Mouse (Mus musculus): ENCODE data around the gene Flt3l. TPM values are rescaled to one million over a fixed set of nuclear protein-coding genes. Genes with fewer than 3 reads are reported as not detected.
A peak's percentile ranks its signal among the peaks of the same experiment; 100 is the strongest.

Flt3l gene
- polyA plus RNA-seq, 1 experiment, result 6.8 TPM

DNA sequence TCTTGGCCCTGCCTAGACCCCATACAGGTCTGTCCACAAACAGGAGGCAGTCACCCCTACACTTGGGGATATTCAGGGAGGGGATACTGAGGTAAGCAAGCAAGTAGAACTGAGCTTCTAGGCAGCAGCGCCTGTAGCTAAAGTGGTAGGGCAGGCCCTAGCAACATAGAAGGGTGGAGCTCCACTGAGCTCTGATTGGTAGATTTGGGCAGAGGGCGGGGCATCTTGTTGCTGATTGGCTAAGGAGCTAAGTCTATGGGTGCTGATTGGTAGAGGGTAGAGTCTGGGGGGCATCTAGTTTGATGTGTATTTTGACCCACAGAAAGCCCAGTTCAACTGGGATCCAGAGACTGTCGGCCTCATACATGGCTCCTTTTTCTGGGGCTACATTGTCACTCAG, 33.3 kb upstream of the Flt3l start:
- H3K27ac ChIP-seq (replicated peaks; ENCODE audit: low read depth, low read length), result no peak overlapping the region
- no peaks in the 10 kb centered on the region; the same call in 1 of the 2 replicates for H3K4me1 ChIP-seq (ENCODE audit: control insufficient read depth, insufficient read depth, insufficient read length, low read length)
- H3K4me3 ChIP-seq (ENCODE audit: insufficient read depth, low read depth, low read length), result no peak overlapping the region

DNA sequence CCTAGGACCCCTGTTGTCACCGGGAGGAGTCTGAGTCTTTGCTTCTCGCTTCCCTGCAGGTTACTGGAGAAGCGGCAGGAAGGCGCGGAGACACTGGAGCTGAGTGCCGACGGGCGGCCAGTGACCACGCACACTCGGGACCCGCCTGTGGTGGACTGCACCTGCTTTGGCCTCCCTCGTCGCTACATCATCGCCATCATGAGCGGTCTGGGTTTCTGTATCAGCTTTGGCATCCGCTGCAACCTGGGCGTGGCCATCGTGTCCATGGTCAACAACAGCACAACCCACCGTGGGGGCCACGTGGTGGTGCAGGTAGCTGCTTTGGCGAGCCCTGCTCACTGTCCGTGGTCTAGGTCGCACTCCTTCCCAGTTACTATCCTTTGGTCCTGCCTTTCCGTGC, 32.4 kb upstream of the Flt3l start:
- no peak overlapping the region for H3K4me3 ChIP-seq (ENCODE audit: insufficient read depth, low read depth, low read length)
- no peak overlapping the region for H3K27ac ChIP-seq (replicated peaks; ENCODE audit: low read depth, low read length)
- no peaks in the 10 kb centered on the region; the same call in 1 of the 2 replicates for H3K4me1 ChIP-seq (ENCODE audit: control insufficient read depth, insufficient read depth, insufficient read length, low read length)

DNA sequence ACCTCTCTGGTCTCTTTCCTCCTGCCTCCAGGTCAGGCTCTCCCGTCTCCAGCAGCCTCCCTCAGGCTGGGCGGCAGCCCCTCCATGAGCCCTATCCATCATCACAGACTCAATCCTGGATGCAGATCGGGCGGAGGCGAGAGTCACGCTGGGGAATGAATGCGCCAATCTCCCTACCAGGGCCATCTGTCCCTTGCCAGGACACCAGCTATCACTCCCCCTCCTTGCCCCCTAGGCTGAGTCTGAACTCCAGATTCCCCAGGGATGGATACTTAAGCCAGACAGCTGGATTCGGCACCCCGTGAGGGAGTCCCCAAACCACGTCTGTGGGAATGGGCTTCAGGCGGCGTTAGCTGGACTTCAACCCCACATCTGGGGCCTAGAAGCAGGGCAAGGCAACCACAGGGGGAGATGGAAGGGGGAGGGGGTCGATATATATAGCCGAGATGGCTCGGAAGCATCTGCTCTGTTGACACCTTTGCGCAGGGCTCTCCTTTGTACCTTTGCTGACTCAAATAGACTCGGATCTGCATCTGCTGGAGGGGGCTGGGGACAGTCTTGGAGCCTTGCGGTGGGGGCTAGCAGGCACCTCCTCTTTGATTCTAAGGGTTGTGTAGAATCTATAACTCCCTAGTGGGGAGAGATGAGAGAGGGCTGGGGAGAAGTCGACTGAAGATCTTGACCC, 31.7 kb upstream of the Flt3l start:
- H3K27ac ChIP-seq (replicated peaks; ENCODE audit: low read depth, low read length), result no peak overlapping the region
- no peaks in the 10 kb centered on the region; the same call in 1 of the 2 replicates for H3K4me1 ChIP-seq (ENCODE audit: control insufficient read depth, insufficient read depth, insufficient read length, low read length)
- no peak overlapping the region for H3K4me3 ChIP-seq (ENCODE audit: insufficient read depth, low read depth, low read length)

DNA sequence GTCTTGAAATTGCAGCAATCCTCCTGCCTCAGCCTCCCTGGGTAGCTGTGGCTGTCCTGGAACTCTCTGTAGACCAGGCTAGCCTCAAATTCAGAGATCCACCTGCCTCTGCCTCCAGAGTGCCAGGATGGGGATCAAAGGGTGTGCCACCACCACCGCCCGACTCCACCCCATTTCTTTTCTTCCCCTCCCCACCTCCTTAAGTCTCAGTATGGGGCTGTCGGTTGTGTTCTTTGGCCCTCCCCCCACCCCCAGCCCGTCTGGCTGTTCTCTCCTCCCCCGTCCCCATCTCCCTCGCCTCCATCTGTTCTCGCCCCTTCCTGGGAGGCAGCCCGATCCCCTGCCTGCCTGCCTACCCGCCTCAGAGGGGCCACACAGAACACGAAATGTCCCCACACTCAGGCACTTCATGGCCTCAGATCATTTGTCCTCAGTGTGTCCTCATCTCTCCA, 30.7 kb upstream of the Flt3l start:
- Histone ChIP-seq H3K4me3 (ENCODE audit: insufficient read depth, low read depth, low read length) (no peak overlapping the region), H3K4me1 (ENCODE audit: control insufficient read depth, insufficient read depth, insufficient read length, low read length) (no peaks in the 10 kb centered on the region; the same call in 1 of the 2 replicates), H3K27ac (replicated peaks; ENCODE audit: low read depth, low read length) (no peak overlapping the region)

DNA sequence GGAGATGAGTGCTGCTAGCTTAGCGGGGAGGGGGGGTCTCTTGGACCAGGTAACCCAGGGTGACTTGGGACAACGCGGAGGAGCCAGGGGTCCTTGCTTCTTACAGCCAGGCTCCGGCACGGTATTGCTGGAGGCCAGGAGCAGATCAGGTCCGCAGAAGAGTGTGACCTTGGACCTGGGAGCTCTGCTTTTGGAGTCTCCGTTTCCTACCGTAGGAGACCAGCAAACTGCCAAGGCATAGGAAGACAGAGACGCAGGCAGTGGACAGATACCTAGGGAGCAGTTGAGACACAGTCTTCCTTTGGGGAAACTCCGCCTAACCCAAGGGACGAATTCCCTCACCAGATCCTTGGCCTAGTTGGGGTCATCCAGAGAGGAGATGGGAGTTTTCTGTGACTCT, 29.5 kb upstream of the Flt3l start:
- no peaks in the 10 kb centered on the region; the same call in 1 of the 2 replicates for H3K4me1 ChIP-seq (ENCODE audit: control insufficient read depth, insufficient read depth, insufficient read length, low read length)
- H3K4me3 ChIP-seq (ENCODE audit: insufficient read depth, low read depth, low read length), result no peak overlapping the region
- H3K27ac ChIP-seq (replicated peaks; ENCODE audit: low read depth, low read length), result no peak overlapping the region

DNA sequence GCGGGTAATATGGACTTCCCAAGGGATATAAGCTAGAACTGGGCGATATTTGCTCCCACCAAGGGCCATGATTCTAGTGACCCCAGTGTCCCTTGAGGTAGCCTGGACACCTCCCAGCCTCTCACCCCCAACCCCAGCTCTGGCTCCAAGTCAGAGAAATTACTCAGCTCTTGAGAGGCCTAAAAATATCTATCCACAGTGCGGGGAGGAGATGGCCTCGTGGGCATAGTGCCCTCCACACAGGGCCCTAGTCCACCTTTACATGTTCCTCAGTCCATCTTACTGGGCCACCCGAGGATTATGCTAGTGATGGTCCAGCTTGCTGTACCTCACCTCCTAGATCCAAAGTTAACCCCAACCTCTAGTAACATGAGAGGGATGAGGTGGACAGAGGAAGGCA, 28.6 kb upstream of the Flt3l start:
- no peak overlapping the region for H3K4me3 ChIP-seq (ENCODE audit: insufficient read depth, low read depth, low read length)
- H3K27ac ChIP-seq (replicated peaks; ENCODE audit: low read depth, low read length), result no peak overlapping the region
- H3K4me1 ChIP-seq (ENCODE audit: control insufficient read depth, insufficient read depth, insufficient read length, low read length), result no peaks in the 10 kb centered on the region; the same call in 1 of the 2 replicates

DNA sequence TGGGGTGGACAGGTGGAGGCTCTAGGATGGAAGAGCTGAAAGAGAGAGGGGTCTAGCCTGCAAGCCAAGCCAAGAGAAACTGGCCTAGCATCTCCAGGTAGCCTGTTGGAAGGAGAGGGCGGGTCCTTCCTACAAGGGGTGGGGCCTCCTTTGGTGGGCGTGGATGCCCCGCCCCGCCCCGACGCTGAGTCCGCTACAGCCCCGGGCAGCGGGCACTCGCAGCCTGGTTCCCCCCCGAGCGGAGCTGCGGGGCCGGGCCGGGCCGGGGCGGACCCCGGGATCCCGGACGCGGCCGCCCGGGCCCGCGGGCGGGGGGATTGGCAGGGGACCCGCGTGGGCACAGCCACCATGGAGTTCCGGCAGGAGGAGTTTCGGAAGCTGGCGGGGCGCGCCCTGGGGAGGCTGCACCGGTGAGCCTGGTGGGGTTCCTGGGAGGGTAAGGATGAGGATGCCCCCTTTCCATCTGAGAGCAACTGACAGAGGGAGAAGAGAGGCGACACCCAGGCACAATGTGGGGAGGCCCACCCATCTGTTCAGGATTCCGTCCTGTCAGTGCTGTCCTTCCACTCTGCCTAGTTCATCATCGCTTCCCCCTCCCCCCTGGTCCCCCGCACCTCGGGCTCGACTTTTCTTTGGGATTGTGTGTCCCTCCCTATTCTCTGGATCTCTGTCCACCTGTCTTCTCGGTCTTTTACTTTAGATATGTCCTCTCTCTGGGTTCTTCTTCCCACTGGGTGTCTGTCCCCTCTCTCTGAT, 27.7 kb upstream of the Flt3l start, which contains the start of gene Slc17a7:
TSS of gene Slc17a7 (plus strand) at position 215 of the 756 bp plus-strand sequence.
- no peak within 1 kb of the TSS for H3K4me3 ChIP-seq (ENCODE audit: insufficient read depth, low read depth, low read length)
- H3K27ac ChIP-seq (replicated peaks; ENCODE audit: low read depth, low read length), result no peak within 1 kb of the TSS
- H3K4me1 ChIP-seq (ENCODE audit: control insufficient read depth, insufficient read depth, insufficient read length, low read length), result no peaks in the 10 kb centered on the region; the same call in 1 of the 2 replicates

DNA sequence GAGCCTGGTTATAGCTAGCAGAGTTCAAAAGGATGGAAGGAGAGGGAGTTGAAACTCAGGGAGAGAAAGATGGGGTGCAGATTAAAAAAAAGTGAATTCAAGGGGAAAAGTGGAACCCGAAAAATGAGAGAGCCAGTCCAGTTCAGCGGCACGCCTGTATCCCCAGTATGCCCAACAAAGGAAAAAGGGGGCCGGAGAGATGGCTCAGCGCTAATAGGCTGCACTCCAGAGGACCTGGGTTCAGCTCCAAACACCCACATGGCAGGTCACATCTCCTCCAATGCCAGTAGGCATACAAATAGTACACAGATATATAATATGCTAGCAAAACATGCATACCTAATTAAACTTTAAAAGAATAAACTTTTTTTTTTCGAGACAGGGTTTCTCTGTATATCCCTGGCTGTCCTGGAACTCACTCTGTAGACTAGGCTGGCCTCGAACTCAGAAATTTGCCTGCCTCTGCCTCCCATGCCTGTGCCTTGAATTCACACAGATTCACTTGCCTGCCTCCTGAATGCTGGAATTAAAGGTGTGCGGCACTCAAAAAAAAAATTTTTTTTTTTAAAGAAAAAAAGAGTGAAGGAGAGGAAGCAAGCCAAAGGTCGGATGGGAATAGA, 26.9 kb upstream of the Flt3l start:
- Histone ChIP-seq H3K4me1 (ENCODE audit: control insufficient read depth, insufficient read depth, insufficient read length, low read length) (no peaks in the 10 kb centered on the region), H3K4me3 (ENCODE audit: insufficient read depth, low read depth, low read length) (no peak overlapping the region), H3K27ac (replicated peaks; ENCODE audit: low read depth, low read length) (no peak overlapping the region)

DNA sequence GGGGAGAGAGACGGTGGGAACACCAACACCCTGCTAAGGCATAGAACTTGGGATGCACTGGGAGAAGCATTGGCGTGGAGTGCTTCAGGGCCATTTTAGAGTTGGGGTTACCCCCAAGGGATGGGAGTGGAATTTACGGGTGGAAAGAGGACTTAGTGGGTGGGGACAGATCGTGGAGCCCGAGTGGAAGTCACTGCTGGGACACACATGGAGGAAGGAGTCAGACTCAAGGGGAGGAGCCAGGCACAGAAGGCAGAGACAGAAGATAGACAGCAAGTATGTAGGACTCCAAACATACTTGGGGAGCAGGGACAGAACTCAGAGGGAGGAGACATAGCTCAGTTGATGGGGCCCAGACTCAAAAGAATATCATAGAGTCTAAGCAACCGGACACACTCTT, 26.3 kb upstream of the Flt3l start:
- no peaks in the 10 kb centered on the region for H3K4me1 ChIP-seq (ENCODE audit: control insufficient read depth, insufficient read depth, insufficient read length, low read length)
- H3K27ac ChIP-seq (replicated peaks; ENCODE audit: low read depth, low read length), result no peak overlapping the region
- H3K4me3 ChIP-seq (ENCODE audit: insufficient read depth, low read depth, low read length), result no peak overlapping the region

DNA sequence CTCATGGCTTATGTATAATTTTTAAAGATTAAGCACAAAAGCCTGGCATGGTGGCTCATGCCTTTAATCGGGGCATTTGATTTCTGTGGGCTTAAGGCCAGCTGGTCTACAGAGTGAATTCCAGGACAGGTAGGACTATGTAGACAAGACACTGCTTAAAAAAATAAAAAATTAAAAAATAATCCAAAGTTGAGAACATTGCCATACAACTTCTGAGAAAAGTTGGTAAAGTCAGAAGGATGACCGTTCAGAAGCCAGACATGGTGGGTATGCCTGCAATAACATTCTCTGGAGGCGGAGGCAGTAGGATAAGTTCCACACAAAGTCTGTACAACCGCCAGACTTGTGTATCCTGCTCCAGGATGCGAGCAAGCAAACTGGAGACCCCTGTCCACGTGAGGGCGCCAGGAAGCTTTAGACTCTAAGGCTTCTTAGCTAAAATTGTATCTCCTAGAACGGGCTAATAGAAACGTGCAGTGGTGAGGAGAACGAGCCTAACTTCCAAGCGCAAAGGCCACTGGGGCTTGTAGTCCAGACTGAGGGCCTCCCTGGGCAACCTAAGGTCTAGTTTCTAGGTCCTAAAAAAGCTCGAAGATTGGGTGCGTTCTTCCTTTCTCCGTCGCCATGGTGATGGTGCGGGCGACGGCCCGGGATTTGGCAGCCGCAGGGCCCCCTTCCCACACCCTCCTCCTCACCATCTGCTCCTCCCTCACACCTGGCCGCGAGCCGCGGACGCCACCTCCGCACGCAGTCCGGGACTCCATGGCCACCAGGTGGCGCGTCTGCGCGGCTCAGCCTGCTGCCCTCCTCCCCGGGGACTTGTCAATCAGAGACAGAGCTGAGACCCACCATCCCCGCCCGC, 25.6 kb upstream of the Flt3l start:
- peak overlapping the region; percentile 46 for H3K4me3 ChIP-seq (ENCODE audit: insufficient read depth, low read depth, low read length)
- no peaks in the 10 kb centered on the region for H3K4me1 ChIP-seq (ENCODE audit: control insufficient read depth, insufficient read depth, insufficient read length, low read length)
- H3K27ac ChIP-seq (replicated peaks; ENCODE audit: low read depth, low read length), result no peak overlapping the region

DNA sequence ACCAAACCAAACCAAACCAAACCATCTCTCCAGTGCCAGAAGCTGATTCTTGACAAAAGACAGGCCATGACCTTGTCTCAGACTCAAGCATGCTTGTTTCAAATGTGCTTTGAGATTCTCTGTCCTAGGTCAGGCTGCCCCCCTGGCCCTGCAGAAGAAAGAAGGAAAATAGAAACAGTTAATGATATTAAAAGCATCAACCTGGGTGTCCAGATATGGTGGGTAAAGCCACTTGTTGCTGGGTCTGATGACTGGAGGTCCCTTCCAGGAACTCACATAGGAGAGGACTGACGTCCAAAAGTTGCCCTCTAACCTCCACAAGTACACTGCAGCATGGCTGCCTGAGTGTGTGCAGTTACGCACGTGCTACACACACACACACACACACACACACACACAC, 24.6 kb upstream of the Flt3l start:
- H3K4me1 ChIP-seq (ENCODE audit: control insufficient read depth, insufficient read depth, insufficient read length, low read length), result no peaks in the 10 kb centered on the region
- H3K4me3 ChIP-seq (ENCODE audit: insufficient read depth, low read depth, low read length), result no peak overlapping the region
- H3K27ac ChIP-seq (replicated peaks; ENCODE audit: low read depth, low read length), result no peak overlapping the region

DNA sequence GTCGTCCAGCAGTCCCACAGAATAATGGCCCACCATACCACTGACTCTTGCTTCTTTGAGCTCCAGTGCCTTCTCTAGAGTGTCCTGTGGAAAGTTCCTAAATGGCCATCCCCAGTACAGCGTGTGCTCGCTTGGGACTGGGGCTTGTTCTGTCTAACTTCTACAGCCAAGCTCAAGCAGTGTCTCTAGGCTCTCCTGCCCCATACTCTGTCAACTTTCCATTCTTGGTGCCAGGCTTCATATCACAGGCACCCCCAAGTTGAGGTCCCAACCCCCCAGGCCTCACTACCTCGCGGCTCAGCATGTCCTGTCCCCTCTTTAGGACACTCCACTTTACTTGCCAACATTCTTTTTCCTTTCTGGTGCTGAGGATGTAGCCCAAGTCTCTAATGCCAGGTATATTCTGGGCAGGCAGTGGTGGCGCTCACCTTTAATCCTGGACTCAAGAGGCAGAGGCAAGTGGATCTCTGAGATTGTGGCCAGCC, 24.1 kb upstream of the Flt3l start:
- H3K4me1 ChIP-seq (ENCODE audit: control insufficient read depth, insufficient read depth, insufficient read length, low read length), result no peaks in the 10 kb centered on the region
- H3K27ac ChIP-seq (replicated peaks; ENCODE audit: low read depth, low read length), result no peak overlapping the region
- no peak overlapping the region for H3K4me3 ChIP-seq (ENCODE audit: insufficient read depth, low read depth, low read length)

DNA sequence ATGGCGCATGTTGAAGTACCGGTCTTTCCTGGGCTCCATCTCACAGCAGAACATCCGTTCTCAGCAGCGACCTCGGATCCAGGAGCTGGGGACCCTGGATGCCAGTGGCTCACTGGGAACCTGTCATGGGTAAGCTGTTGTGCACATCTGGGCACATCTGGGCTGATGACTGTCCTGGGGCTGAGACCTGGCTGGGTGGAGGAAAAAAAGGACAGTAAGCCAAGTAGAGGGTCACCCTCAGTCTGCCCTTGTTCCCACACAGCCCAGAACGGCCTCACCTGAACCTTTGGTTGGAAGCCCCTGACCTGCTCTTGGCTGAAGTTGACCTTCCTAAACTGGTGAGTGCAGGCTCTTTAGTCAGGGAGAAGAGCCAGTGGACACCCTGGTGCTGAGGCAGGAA, 22.8 kb upstream of the Flt3l start:
- Histone ChIP-seq H3K4me1 (ENCODE audit: control insufficient read depth, insufficient read depth, insufficient read length, low read length) (no peaks in the 10 kb centered on the region), H3K4me3 (ENCODE audit: insufficient read depth, low read depth, low read length) (no peak overlapping the region), H3K27ac (replicated peaks; ENCODE audit: low read depth, low read length) (no peak overlapping the region)

DNA sequence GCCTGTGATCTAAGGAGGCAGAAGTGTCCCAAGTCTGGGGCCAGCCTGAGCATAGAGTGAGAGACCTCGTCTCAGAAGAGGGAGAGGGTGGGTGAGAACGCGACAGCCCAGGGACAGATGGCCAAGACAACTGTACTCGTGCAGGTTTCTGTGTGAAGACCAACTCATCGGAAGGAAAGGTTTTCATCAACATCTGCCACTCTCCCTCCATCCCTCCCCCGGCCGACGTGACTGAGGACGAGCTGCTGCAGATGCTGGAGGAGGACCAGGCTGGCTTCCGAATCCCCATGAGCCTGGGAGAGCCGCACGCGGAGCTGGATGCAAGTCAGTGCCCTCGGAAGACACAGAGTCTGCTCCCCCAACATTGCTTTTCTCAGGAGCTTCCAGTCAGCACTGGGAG, 21.2 kb upstream of the Flt3l start:
- no peak overlapping the region for H3K4me3 ChIP-seq (ENCODE audit: insufficient read depth, low read depth, low read length)
- H3K27ac ChIP-seq (replicated peaks; ENCODE audit: low read depth, low read length), result no peak overlapping the region
- no peaks in the 10 kb centered on the region for H3K4me1 ChIP-seq (ENCODE audit: control insufficient read depth, insufficient read depth, insufficient read length, low read length)

DNA sequence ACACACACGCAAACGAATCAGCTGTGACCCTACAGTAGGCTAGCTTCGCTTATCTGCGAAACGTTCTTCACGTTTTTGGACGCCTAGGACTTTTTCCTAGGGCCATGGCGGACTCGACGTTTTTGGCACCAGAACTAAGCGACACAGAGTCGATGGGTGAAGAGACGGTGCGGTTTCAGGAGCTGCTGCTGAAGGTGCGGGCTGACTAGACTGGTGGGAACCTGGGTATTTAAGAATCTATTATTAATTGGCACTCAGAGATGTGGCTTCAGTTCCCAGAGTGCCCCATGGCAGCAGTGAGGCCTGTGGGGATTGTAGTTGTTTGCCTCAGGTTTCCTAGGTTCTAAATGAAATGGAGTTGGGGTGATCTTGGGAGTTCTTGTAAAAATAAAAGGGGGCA, 20.0 kb upstream of the Flt3l start:
- no peak overlapping the region for H3K4me3 ChIP-seq (ENCODE audit: insufficient read depth, low read depth, low read length)
- no peaks in the 10 kb centered on the region for H3K4me1 ChIP-seq (ENCODE audit: control insufficient read depth, insufficient read depth, insufficient read length, low read length)
- H3K27ac ChIP-seq (replicated peaks; ENCODE audit: low read depth, low read length), result no peak overlapping the region
